ENCODE assay signal across 12 mouse cellular contexts in genomic region chr10:95313524-95313923, GRCm38 (mm10). TPM values are rescaled to one million over a fixed set of nuclear protein-coding genes. Genes with fewer than 3 reads are reported as not detected.
DNase-seq lines count a peak whose midpoint lies in the region; ATAC-seq and TF ChIP-seq lines count a peak whose summit lies in the region.
"Had no signal": no experiment of that assay in that cellular context is flagged by ENCODE, and none has a peak within 500 bp of the region (broad histone marks: within the 10 kb centered on the region; RNA-seq: fewer than 3 reads in every experiment).

No protein-coding gene starts in this region.

- no peaks in the 10 kb centered on the region for H3K9me3 ChIP-seq in intestine, embryonic 15.5 days
- no peaks in the 10 kb centered on the region for H3K9me3 ChIP-seq in intestine, embryonic 16.5 days (ENCODE audit: control insufficient read depth, low read length)
- H3K9me3 ChIP-seq in ES-E14 (ENCODE audit: control insufficient read depth, insufficient read depth, low read depth, low read length), result no peaks in the 10 kb centered on the region
- no peaks in the 10 kb centered on the region for H3K9me3 ChIP-seq in heart, postnatal 0 days (replicated peaks; ENCODE audit: control insufficient read depth, low read length)
- no peaks in the 10 kb centered on the region for H3K9me3 ChIP-seq in midbrain, embryonic 14.5 days (ENCODE audit: control insufficient read depth, low read length)
- H3K9me3 ChIP-seq: hindbrain, embryonic 15.5 days had no signal

- no peak for DNase-seq in ES-E14 (ENCODE audit: low read depth, low spot score)
- peak; percentile 84 for DNase-seq in heart, postnatal 0 days (ENCODE audit: low spot score)
- DNase-seq in thymus, postnatal 0 days (ENCODE audit: low spot score), result peak; percentile 70
- DNase-seq in adrenal gland, adult 2 months, result no peak
- DNase-seq in midbrain, embryonic 14.5 days, result no peak
- DNase-seq in cerebellum, adult 11 months, result no peak
- DNase-seq: adrenal gland, postnatal 14 days; cerebellum, adult 9-10 months had no signal

- H3K9ac ChIP-seq in intestine, embryonic 15.5 days, result no peak overlapping the region
- H3K9ac ChIP-seq in intestine, embryonic 16.5 days (ENCODE audit: low read depth, low read length), result no peak overlapping the region
- no peak overlapping the region for H3K9ac ChIP-seq in ES-E14 (ENCODE audit: insufficient read depth, low read depth, low read length, poor library complexity, severe bottlenecking)
- no peak overlapping the region for H3K9ac ChIP-seq in heart, postnatal 0 days (replicated peaks; ENCODE audit: low read depth, low read length)
- H3K9ac ChIP-seq in midbrain, embryonic 14.5 days (replicated peaks; ENCODE audit: low read length), result no peak overlapping the region
- H3K9ac ChIP-seq: hindbrain, embryonic 15.5 days had no signal

- peaks cover 13% of the 10 kb centered on the region; the same call in 1 of the 2 replicates for H3K4me1 ChIP-seq in intestine, embryonic 15.5 days (replicated peaks)
- peaks cover 13% of the 10 kb centered on the region for H3K4me1 ChIP-seq in intestine, embryonic 16.5 days (ENCODE audit: control insufficient read depth, insufficient read depth, low read length)
- H3K4me1 ChIP-seq in ES-E14 (ENCODE audit: control insufficient read depth in 2 of 2, insufficient read depth in 2 of 2, low read length in 2 of 2, poor library complexity in 1 of 2), result peaks cover 25 to 46% of the 10 kb centered on the region in 2 experiments
- peaks cover 38% of the 10 kb centered on the region for H3K4me1 ChIP-seq in heart, postnatal 0 days (ENCODE audit: control insufficient read depth, insufficient read depth)
- peaks cover 16% of the 10 kb centered on the region; the same call in 1 of the 2 replicates for H3K4me1 ChIP-seq in midbrain, embryonic 14.5 days (ENCODE audit: control insufficient read depth, insufficient read depth, low read length)

- ATAC-seq in intestine, embryonic 15.5 days, result 0 out of 2 replicates have a peak, but pooled peaks have one; percentile 23
- ATAC-seq in intestine, embryonic 16.5 days, result no peak
- peak; percentile 77 for ATAC-seq in heart, postnatal 0 days (ENCODE audit: insufficient read depth, low read depth)
- ATAC-seq in midbrain, embryonic 14.5 days (ENCODE audit: low FRiP score, low TSS enrichment), result no peak

- TF ChIP-seq CTCF in heart, postnatal 0 days (IDR thresholded peaks at IDR 0.05; ENCODE audit: low read depth), result no peak

- TF ChIP-seq EP300 in heart, postnatal 0 days (IDR thresholded peaks at IDR 0.05; ENCODE audit: low read depth), result peak; percentile 65; the same call in 1 of the 2 replicates

- H3K27me3 ChIP-seq in intestine, embryonic 15.5 days (replicated peaks), result no peaks in the 10 kb centered on the region
- H3K27me3 ChIP-seq in intestine, embryonic 16.5 days (replicated peaks; ENCODE audit: control insufficient read depth, insufficient read depth, low read length), result no peaks in the 10 kb centered on the region
- no peaks in the 10 kb centered on the region for H3K27me3 ChIP-seq in heart, postnatal 0 days (ENCODE audit: control insufficient read depth, insufficient read depth, low read length)
- H3K27me3 ChIP-seq in midbrain, embryonic 14.5 days (ENCODE audit: control insufficient read depth, insufficient read depth, low read length), result no peaks in the 10 kb centered on the region
- H3K27me3 ChIP-seq: hindbrain, embryonic 15.5 days had no signal

- in situ Hi-C loops in ES-E14 (cut with MboI; ENCODE audit: low sequenced_read_pairs in 2 of 2, unreplicated experiment in 2 of 2), result no loop called here

- H3K4me3 ChIP-seq in intestine, embryonic 15.5 days (replicated peaks), result no peak overlapping the region
- H3K4me3 ChIP-seq in intestine, embryonic 16.5 days (ENCODE audit: low read length), result no peak overlapping the region
- no peak overlapping the region for H3K4me3 ChIP-seq in ES-E14 (ENCODE audit: insufficient read depth in 1 of 2, low read depth in 1 of 2, low read length in 2 of 2, poor library complexity in 1 of 2, severe bottlenecking in 1 of 2)
- H3K4me3 ChIP-seq in heart, postnatal 0 days (ENCODE audit: low read depth, low read length), result no peak overlapping the region
- no peak overlapping the region for H3K4me3 ChIP-seq in midbrain, embryonic 14.5 days (replicated peaks; ENCODE audit: low read depth, low read length)
- H3K4me3 ChIP-seq: hindbrain, embryonic 15.5 days had no signal

- H3K36me3 ChIP-seq in intestine, embryonic 15.5 days, result no peaks in the 10 kb centered on the region
- H3K36me3 ChIP-seq in intestine, embryonic 16.5 days (ENCODE audit: control insufficient read depth, insufficient read depth, low read length), result no peaks in the 10 kb centered on the region
- H3K36me3 ChIP-seq in ES-E14 (ENCODE audit: control insufficient read depth, insufficient read depth, low read length, poor library complexity, severe bottlenecking), result no peaks in the 10 kb centered on the region
- H3K36me3 ChIP-seq in heart, postnatal 0 days (replicated peaks; ENCODE audit: control insufficient read depth, insufficient read depth, low read length), result no peaks in the 10 kb centered on the region
- H3K36me3 ChIP-seq in midbrain, embryonic 14.5 days (ENCODE audit: control insufficient read depth, insufficient read depth, low read length), result no peaks in the 10 kb centered on the region
- H3K36me3 ChIP-seq: hindbrain, embryonic 15.5 days had no signal

- no peak overlapping the region for H3K4me2 ChIP-seq in intestine, embryonic 15.5 days (replicated peaks)
- no peak overlapping the region for H3K4me2 ChIP-seq in intestine, embryonic 16.5 days (ENCODE audit: low read depth, low read length)
- H3K4me2 ChIP-seq in heart, postnatal 0 days (ENCODE audit: low read depth, low read length), result no peak overlapping the region
- H3K4me2 ChIP-seq in midbrain, embryonic 14.5 days (ENCODE audit: low read length), result no peak overlapping the region
- H3K4me2 ChIP-seq: hindbrain, embryonic 15.5 days; midbrain, embryonic 11.5 days had no signal

- WGBS in intestine, embryonic 15.5 days, result 51% methylated on average over 9 of the region's 9 CpGs
- WGBS in intestine, embryonic 16.5 days, result 56% methylated on average over 9 of the region's 9 CpGs
- WGBS in heart, postnatal 0 days, result 23% methylated on average over 9 of the region's 9 CpGs
- 84% methylated on average over 9 of the region's 9 CpGs for WGBS in midbrain, embryonic 14.5 days

- no peak overlapping the region for H3K27ac ChIP-seq in intestine, embryonic 15.5 days
- no peak overlapping the region for H3K27ac ChIP-seq in intestine, embryonic 16.5 days (ENCODE audit: low read length)
- peak overlapping the region; percentile 72 for H3K27ac ChIP-seq in ES-E14 (ENCODE audit: insufficient read depth, low read depth, low read length, poor library complexity, severe bottlenecking)
- peak overlapping the region; percentile 94 for H3K27ac ChIP-seq in heart, postnatal 0 days (ENCODE audit: low read depth)
- no peak overlapping the region for H3K27ac ChIP-seq in midbrain, embryonic 14.5 days (replicated peaks; ENCODE audit: low read depth, low read length)
- H3K27ac ChIP-seq: hindbrain, embryonic 15.5 days had no signal

TF ChIP-seq in ES-E14, 5 proteins besides CTCF, POLR2A, EP300 and RAD21:
- TF ChIP-seq HCFC1 (IDR thresholded peaks at IDR 0.05; ENCODE audit: borderline replicate concordance, insufficient read depth, low read length) (no peak), MAFK (IDR thresholded peaks at IDR 0.05; ENCODE audit: insufficient read depth, low read depth, low read length) (no peak), CHD2 (IDR thresholded peaks at IDR 0.05; ENCODE audit: low read depth, low read length) (no peak), ZNF384 (IDR thresholded peaks at IDR 0.05; ENCODE audit: low read depth, low read length) (no peak), ZC3H11A (IDR thresholded peaks at IDR 0.05; ENCODE audit: borderline replicate concordance, low read depth, low read length) (no peak)

RNA-seq across cellular contexts. Expression of gene Cradd, which starts 10.4 kb away (rescaled TPM):
- polyA plus RNA-seq in intestine, embryonic 15.5 days (2015; fragmentation: Nextera tagmentation; extraction: Ambion mirVana), result 10.8 and 11.2 TPM in 2 replicates
- 11.6 and 11.8 TPM in 2 replicates for polyA plus RNA-seq in intestine, embryonic 16.5 days (2015; fragmentation: Nextera tagmentation; extraction: Ambion mirVana)
- total RNA-seq in ES-E14 (2012; rRNA removed), result 8.4 and 12.6 TPM in 2 replicates
- total RNA-seq in heart, postnatal 0 days (2014; rRNA removed; ENCODE audit: low replicate concordance), result 20.1 and 21.1 TPM in 2 replicates
- 11.6 and 12.2 TPM in 2 replicates for polyA plus RNA-seq in heart, postnatal 0 days (2015; fragmentation: Nextera tagmentation; extraction: Ambion mirVana)
- 7.6 and 10.2 TPM in 2 replicates for polyA plus RNA-seq in thymus, postnatal 0 days (2015; fragmentation: Nextera tagmentation; extraction: Ambion mirVana)
- total RNA-seq in adrenal gland, adult 2 months (2021), result 10 to 100 TPM; 12.7 to 13.1 TPM
- 31.1 and 32.5 TPM in 2 replicates for polyA plus RNA-seq in adrenal gland, adult 2 months (2012; rRNA removed)
- polyA plus RNA-seq in midbrain, embryonic 14.5 days (2014; fragmentation: Nextera tagmentation; extraction: Ambion mirVana), result 12.0 and 12.5 TPM in 2 replicates

Comparison
In these comparisons a context has a peak if more than half of its experiments do, and no peak if none do; other contexts are left out.
1. ATAC-seq: peak in intestine, embryonic 15.5 days (single experiment) and heart, postnatal 0 days (single experiment); none in intestine, embryonic 16.5 days (single experiment) and midbrain, embryonic 14.5 days (single experiment).
2. H3K27ac ChIP-seq: peak in ES-E14 (single experiment) and heart, postnatal 0 days (single experiment); none in intestine, embryonic 15.5 days (single experiment), intestine, embryonic 16.5 days (single experiment) and midbrain, embryonic 14.5 days (single experiment).
3. DNase-seq: peak in heart, postnatal 0 days (single experiment) and thymus, postnatal 0 days (single experiment); none in ES-E14 (single experiment), adrenal gland, adult 2 months (single experiment), midbrain, embryonic 14.5 days (single experiment) and cerebellum, adult 11 months (single experiment).